Mouse (Mus musculus) urinary bladder, postnatal 36 days (tissue): ENCODE data around the gene Ggt6.

Source experiments
- DNase-seq, 2 experiments: peaks; one replicate each; pipeline ENCODE4 v3.0.0; 2022; ENCODE audit warnings: low spot score in 2 of 2, mixed read lengths in 1 of 2

Ggt6 gene

DNA sequence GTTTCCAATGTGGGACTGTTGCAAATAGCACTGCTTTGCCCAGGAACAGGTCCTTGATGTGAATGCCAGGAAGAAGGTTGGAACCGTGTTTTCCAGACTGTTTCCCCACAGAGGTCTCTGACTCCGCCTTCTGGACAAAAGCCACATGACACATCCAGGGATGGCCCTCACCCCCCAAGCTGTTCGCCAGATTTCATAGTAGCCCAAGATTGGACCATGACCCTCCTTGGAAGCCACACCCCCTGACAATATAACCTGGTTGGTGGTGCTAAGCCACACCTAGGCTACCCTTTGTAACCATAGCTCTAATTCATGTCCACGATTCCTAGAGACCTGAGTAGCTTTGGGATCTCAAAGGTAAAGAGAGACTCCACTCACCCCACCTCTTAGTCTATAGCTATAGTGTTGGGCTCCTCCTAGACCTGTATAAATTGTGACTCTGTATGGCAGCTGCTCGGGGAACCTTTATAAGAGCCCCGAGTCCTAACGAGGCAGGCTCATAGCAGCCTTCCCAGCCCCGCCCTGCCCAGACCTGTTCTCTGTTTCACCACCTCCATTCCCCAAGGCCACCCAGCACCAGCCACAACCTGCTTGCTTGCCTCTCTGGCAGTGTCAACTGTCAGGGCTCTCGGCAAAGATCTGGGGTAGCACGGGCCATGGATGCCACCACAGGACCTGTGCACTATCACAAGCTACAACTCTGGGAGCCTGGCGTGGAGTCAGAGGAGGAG lies at the start of gene Ggt6:
Gene Ggt6 (plus strand): TSS at position 564 of the 731 bp plus-strand sequence.
- peak in 1 of 2 experiments; percentile 48 for DNase-seq

DNA sequence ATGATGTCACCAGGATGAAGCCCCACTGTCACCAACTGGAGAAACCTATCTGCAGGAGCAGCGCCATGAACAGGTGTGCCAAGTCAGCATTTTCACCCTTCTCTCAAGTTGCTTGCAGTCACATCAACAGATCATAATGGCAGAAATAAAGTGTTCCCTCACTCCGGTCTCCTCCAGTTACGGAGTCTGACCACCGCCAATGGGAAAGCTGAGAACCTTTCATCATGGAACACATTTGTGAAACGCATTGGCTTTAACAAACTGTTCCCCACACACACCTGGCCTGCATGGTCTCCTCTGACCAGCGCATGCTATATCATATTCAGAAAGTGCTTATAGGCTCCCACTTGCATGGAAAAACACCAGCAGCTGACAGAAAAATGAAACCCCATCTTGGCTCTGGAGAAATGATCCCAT lies 47.2 kb upstream of the Ggt6 start:
- DNase-seq = no peak

DNA sequence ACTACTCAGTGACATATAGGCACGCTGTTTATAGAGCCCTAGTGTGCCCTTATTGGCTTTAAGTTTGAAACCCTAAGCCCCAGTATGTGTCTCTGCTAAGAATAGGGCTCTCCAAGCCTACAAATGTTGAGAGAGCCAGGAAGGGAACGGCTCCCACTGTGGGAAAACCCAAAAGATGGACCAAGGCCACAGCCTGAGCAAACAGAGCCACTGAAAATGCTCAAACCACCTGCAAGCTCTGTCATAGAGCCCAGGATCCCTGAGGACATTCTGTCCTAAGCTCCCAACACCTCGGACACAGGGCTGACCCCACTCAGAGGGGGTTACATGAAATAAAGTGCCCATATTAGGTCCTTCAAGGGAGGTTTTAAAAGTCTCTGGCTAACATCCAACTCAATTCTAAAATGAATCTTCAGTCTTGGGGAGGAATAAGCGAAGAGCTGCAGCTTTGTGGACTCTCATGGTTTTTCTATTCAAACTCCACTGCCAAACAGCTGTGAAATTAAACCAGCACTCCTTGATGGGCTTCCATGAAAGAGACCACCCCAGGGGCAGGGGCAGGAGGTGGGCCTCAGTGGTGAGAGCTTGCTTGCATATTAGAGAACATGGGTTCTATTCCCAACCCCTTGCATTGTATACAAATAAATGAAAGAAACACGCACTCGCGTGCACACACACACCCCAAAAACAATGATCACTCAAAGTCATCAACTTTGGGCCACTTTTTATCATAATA lies 45.8 kb upstream of the Ggt6 start:
- no peak for DNase-seq

DNA sequence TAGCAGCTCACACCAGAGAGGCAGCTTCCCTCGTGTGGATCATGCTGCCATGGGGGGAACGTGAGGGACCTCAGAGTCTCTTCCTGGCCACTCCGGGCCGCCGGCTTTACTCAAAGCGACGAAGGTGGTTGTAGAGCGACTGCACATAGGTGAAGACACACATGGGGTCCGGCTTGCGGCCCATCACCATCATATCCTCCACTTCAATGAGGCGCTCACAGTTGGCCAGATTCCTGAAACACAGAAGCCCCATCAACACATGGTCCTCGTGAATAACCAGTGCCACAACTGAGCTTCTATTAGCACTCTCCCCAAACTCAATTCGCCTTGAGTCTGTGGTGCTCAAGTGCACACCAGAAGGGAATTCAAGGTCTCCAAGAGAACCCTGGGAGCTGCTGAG lies 44.1 kb upstream of the Ggt6 start:
- DNase-seq = no peak

DNA sequence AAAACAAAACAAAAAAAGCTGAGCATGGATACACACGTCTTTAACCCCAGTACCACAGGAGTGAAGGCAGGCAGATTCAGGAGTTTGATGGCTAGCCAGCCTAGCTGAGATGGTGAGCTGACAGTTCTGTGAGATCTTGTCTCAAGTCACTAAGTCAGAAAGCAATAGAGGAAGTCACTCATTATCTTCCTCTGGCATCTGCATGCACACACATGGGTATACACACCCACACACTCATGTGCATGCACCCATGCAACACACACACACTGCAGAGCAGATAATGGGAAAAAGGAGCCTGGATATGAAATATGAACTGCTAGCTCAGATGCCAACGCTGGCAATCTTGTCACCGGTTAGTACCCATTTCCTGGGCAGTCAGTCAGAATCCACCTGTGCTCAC lies 42.1 kb upstream of the Ggt6 start:
- DNase-seq = no peak

DNA sequence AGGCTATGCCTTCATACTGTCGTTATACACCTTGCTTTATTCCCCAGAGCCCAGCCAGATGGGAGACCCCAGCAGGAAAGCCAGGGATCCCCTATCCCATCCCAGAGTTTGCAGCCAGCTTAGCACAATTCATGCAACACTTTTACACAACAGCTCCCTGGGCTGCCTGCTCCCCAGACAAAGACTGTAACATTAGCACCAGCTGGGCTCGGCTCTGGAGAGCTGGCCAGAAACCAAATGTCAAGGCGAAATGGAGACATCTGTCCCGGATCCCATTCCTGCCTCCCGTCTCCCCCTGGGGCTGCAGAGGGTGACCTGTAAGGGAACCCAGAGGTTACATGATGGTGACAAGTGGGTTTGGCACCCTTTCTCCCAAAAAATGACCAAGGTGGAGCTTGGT lies 41.7 kb upstream of the Ggt6 start:
- DNase-seq = peak in 1 of 2 experiments; percentile 54

DNA sequence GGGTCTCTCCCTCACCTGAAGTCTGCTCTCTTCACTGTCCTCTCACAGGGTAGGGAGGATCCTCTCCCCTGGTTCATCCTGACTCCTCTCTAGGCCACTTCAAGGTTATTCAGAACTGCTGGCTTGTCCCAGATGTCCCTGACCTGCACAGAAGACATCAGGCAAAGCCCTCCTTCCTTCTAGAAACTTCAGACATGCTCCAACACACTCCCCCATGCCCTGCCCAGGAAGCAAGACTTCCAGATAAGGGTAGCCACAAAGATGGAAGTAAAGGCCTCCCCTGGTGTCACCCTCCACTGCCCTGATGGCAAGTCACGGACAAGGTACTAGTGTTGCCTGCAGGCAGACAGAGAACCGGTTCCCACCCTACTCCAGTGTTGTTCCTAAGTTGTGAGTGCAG lies 40.6 kb upstream of the Ggt6 start:
- no peak for DNase-seq

DNA sequence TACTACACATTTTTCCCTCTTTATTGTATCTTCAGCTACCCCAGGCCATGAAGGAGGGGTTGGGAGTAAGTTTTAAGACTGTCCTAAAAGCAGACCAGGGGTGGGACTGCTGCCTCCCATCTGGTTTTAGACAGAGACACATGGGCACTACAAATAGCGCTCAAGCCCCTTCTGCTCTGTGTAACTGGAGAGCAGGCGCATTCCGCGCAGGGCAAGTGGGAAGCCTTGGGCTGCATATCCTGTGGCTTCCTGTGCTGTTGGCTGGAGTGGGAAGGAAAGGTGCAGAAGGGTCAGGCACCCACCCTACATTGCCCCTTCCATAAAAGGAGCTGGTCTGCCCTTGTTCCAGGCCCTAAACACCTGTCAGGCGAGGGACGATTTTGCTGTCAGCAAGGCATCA lies 39.7 kb upstream of the Ggt6 start:
- no peak for DNase-seq

DNA sequence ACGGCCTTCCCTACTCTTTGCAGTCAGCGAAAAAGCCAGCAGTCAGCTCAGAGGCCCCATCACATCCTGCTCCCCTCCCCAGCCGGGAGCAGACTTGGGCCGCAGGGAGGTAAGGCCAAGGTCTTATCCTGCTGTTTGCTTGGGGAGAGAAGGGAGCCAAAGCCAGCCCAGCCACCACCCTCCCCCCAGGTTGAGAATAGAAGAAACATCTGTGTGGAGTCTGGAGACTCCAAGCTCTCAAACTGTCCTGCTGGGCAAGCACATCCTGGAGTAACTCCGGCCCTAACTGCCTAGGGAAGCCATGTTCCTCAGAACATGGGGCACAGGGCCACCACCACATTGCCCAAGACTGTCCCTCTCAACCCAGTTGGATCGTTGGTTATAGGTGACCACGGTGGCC lies 38.7 kb upstream of the Ggt6 start:
- peak in 1 of 2 experiments; percentile 26 for DNase-seq

DNA sequence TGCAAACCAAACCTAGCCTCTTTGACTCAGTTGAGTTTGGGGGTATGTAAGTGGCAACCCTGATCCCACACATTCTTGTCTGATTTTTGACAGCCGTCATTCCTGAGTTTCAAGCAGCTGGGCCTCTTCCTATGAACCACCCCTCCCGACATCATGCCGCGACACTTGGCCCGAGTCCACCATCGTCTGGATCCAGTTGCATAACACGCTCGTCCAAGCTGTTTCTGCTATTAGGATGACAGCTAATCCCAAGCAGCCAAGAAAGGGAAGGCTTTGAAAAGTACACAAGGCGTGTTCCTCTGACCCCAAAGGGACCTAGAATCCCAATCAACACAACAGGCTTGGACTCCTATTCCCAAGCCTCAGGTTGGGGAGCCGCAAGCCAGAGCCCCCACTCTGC lies 38.3 kb upstream of the Ggt6 start:
- DNase-seq = peak in 1 of 2 experiments; percentile 79

DNA sequence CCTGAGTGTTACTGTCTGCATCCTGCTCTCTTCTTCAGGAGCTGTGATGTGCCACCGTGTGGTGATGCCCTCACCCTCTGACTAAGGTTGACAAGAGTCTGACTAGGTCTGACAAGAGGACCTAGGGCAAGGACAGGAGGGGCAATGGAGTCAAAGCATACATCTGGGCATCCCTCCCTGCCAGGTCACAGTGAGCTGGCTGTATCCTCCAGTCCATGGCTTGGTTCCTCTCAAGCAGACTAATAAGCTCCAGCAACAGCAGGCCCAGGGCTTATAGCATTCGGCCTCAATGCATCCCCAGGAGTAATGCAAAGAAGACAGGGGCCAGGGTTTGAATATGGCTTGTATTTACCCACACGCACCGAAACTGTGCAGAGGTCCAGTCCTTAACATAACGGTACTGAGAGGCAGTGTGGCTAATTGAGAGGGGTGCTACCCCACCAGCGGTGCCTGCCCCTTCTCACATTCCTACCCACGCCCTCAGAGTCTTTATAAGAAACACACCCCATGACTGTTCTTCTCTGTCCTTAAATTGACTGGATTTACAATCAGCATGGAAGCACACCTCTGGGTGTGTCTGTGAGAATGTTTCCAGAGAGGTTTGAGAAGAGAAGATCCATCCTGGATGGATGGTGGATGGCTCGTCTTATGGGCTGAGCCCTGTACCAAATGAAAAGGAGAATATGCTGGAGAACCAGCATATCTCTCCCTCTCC lies 37.4 kb upstream of the Ggt6 start:
- no peak for DNase-seq

DNA sequence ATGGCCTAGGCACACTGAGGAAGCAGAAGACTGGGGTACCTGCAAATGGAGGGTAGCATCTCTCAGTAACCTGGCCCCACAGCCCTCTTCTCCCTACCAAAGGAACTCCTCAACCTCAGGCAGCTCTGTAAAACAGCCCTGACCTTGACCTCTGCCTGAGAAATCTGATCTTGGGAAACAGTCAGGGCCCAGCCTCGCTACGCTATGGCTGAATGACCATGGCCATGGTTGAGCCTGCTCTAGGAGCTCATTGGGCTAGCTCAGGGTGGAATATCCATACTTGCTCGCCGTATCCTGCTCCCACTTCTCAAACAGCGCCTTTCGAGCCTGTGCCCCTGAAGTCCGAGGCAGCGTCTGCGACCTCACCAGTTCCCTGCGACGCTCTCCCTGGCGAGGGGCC lies 34.3 kb upstream of the Ggt6 start:
- no peak for DNase-seq

DNA sequence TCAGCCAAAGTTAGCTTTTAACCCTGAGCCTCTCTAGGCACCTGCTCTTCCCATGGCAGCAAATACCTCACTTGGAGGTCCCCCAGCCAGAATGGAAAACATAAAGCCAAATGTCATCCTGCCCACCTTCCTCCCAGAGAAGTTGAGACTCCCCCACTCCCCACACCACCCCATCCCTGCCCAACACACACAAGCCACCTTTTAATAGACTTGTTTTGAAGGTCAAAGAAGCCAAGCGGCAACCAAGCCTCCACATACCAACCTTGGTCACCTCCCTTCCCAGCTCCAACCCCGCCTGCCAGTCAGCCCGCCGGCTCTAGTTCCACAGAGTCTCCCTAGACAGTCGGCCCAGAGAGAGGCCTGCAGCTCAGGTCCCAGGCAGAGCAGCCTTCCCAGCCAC lies 33.3 kb upstream of the Ggt6 start:
- DNase-seq = no peak

DNA sequence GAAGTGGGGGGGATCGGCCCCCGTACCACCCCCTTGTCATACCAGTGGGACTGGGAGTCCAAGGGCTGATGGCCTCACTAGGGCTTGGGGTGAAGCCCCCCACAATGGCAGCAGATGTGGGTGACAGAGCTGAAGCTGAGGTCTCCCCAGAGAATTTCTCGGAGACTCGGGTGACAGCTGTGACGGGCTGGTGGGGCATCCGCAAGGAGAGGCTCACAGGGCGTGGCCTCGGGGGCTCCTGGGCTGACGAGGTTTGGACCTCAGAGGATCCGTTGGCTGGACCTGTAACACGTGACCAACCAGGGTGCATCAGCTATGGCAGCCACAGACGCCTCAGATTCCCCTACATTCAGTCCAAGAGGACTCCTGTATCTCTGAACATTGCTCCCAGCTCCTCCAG lies 32.4 kb upstream of the Ggt6 start:
- DNase-seq = no peak

DNA sequence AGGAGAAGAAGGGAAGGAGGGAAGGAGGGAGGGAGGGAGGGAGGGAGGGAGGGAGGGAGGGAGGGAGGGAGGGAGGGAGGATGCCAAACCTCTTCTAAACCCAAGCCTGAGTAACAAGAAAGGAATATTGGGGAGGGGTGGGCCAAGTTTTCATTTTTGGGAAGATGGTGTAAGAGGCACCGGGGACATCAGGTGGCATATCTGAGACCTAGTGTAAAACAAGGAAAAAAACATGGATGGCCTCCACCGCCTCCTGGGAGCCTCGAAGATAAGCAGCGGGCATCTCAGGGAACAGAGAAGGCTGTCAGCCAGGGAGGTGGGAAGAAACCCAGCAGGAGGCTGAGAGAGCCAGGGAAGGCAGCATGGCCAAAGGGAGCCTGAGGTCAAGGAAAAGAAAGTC lies 29.8 kb upstream of the Ggt6 start:
- no peak for DNase-seq

DNA sequence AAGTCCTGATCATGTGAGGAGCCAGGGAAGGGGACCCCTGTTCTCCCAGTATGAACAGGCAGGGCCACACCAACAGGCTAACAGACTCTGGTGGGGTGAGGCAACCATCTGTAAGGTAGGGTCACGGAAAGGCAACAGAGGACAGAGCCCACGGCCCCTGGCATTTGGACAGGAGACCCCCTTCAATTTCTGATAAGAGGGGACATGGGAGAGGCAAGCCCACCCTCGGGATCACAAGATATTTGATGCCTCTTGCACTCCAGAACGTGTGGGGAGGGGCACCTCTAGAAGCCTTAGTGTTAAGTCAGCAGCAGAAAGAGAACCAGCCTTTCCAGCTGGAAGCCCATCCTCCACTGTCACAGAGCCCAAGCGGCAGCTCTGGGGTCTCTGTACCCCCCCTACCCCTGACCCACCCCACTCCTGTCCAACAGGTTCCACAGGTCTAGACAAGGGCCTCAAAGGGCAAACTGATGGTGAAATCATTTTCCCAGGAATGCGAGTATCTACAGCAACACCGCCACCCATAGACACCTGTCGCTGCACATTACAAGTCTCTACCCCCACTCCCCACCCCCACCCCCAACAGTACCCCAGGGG lies 29.1 kb upstream of the Ggt6 start:
- no peak for DNase-seq

DNA sequence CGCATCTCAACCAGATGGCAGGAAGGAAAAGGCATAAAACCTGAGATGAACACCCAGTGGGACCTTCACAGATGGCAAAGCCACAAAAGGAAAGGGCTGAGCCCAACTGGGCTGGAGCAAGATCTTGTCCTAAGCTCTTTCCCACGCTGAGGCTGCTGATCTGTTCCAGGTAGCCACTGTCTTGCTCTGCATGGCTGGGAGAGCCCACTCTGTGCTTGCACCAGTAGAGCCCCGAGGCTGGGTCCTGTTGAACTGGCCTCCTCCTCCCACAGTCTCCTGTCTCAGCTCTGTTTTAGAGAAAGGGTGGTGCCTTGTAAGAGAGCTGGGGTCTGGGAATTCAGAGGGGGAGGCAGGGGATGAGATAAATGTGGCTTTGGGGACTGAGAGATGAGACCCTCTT lies 28.2 kb upstream of the Ggt6 start:
- no peak for DNase-seq

DNA sequence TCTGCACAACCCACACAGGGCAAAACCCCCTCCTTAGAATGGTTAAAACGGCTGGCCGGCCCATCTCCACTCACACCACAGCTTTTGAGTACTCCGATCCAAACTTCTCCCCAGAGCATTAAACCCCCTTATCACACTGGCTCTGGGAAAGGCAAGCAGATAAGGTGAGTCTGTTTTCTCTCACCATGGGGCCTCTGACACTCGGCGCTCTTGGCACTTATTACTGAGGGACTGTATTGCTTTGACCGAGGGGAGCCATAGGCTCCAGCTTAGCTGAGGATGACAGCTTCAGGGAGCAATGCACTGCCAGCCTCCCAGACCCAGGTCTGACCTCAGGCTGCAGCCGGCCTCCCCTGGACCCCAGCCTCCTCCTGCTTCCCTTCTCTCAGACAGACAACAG lies 27.8 kb upstream of the Ggt6 start:
- DNase-seq = no peak

DNA sequence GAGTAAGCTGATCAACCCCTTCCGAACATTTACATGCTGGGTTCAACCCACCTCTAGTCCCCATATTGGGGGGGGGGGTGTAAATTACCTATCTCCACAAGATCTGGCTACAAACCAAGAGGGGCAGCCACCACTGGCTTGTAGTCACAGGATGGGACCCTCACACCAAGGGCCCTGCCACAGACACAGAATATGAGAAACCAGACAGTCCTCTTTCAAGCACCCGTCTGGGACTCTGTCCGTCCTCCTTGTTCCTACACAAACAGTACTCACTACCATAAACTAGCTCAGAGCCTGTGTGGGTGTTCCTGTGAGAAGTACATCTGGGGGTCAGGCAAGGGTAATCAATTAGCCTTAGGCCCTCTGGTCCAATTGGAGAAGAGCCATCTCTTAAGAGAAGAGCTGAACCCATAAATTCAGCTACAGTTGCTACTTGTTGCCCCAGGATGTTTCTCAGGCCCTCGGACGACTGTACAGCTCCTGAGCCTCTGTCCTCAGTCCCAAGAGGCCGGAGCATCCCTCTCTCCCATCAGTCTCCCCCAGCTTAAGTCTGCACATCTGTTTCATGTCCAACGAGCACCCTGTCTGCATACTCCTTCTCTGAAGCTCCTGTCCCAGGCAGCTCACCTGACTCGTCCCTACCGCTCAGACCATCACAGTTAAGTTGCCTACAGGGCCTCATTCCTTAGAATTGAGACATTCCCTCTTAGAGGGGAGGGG lies 26.7 kb upstream of the Ggt6 start:
- DNase-seq = no peak

DNA sequence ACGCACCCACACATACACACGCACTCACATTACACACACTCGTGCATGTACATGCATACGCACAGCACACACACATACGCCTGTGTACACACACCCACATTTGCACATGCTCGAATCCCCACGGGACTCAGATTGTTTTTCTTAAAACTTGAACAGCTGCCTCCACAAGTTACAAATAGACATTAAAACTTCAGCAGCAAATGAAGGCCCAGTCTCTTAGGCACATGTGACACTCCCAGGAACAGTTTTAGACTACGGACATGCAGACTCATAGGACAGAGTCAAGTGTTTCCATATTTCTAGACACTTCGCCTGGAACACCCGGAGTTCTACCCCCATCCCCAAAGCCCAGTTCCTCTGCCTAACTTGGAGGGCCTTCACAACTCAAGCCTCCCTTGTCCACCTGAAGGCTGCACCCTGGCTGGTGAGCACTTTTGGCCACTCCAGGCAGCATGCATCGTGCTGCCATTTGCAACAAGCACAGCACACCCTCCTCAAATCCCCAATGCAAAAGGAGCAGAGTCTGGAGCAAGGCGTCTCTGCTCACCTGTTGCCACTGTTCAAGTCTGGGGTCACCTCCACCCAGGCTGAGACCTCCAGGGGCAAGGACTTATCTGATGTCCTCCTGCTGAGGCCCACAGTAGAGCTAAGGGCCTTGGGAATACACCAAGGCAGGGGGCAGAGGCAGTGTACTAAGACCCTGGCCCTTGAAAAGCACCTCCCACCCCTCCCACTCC lies 25.5 kb upstream of the Ggt6 start:
- DNase-seq = no peak

DNA sequence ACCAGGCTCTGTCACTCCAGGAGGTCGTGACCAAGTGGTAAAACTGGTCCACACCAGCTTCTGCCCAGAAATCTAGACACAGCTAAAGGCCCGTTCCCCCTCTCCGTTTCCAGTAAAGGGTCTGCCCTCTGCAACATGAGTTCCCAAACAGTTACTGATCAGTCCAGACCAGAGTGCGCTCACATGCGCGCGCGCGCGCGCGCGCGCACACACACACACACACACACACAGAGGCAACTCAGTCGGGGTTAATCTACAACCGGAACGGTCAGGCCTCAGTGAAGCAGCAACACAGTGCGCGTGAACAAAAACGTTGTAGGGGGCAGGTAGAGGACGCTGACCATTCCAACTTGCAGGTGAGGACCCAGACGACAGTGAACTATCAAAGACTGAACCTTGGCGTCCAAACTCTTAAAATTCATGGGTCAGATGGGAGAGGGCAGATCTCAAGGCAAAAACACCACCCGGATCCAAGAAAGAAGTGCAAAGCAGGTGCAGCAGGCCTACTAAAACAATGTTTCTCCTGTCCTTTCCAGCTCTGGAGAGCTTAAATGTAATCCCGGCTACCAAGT lies 24.7 kb upstream of the Ggt6 start:
- no peak for DNase-seq
